Mouse (Mus musculus) brain, adult 2 months (tissue): ENCODE data around the gene Pou2f1.

ENCODE experiments used
- DNase-seq: peaks from one replicate; pipeline ENCODE4 v3.0.0; 2011; ENCODE audit warnings: low read depth, low spot score

Gene Pou2f1

GRCm38 (mm10) chr1:165882146-165882900, 120.2 kb downstream of the Pou2f1 start:
- DNase-seq = peak; percentile 29

DNA sequence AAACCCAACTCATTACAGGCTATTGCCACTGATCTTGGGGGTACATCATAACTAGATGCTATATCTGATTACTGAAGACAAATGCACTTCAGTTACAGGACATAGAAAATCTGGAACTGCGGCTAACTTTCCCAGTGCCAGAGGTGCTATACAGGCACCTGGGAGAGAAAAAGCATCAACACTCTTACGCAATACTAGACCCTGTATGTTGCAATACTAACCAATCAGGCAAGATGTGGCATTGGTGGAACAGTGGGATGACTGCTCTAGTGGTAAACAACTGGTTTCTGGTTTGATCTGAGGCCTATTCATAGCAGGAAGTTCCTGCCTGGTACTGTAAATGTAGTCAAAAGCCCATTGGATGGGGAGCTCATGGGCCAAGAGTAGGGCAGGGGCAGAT, 123.7 kb downstream of the Pou2f1 start:
- DNase-seq = no peak

- DNase-seq = peak; percentile 24
Observed at GRCm38 (mm10) chr1:165875520-165876284, 126.8 kb downstream of the Pou2f1 start.

GRCm38 (mm10) chr1:165874645-165875044, 127.8 kb downstream of the Pou2f1 start:
- peak; percentile 31 for DNase-seq

- no peak for DNase-seq
Observed at GRCm38 (mm10) chr1:165868659-165869058, 133.8 kb downstream of the Pou2f1 start.

- no peak for DNase-seq
Observed at GRCm38 (mm10) chr1:165866630-165867280, 135.7 kb downstream of the Pou2f1 start.

DNA sequence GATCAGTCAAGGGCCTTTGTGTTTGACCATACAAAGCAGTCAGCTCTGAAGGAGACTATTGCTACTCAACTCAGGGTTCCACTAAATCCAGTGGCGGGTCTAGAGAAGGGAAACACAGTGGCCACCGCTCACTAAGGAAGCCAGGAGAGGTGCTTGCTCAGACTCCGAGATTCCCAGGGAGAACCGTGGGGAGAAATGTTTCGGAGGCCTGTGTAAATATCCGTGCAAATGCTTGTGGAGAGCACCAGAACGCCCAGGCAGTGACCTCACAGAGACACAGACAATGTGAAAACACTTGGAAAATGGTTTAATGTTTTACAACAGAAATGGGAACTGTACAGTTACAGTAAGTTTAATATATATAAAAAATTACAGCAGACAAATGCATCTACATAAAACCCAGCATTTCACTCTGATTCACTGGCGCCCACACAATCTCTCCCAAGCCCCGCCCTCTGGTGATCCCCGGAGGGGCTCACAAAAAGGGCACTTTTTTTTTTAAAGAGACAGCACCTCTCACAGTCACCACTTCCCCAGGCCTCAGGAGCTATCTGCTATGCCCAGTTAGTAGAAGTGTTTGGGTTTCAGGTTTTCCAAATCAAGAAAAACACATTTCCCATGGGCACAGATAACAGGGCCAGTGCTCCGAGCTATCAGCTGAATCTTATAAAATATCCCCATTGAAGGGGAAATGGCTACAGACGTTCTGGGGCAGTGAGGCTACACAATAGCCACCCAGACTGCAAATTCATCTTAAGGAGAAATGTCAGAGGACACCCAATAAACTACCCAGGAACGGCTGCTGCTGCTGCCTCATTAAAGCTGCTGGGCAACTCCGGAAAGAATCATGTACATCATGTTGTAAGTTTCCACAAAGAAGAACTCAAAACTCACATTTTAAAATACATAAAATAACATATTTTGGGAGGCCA, 137.3 kb downstream of the Pou2f1 start:
- DNase-seq = no peak

GRCm38 (mm10) chr1:165862059-165862458, 140.4 kb downstream of the Pou2f1 start:
- no peak for DNase-seq

DNA sequence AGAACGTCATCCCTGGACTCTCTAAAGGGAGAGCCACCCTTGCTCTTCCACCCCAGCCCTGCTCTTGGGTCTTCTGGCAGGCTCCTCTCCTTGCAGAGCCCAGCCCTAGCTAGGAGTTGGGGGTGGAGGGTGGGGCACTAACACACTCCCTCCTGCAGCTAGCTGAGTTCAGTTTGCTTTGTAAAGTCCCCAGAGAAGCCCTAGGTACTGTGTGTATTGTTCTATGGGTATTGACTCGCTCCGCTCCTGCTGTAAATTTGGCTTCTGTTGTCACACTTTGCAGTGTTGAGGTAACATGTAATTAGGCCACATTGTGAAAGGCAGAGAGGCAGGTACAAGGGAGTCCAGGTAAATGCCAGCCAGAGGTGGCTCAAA, 141.3 kb downstream of the Pou2f1 start:
- DNase-seq = no peak

DNA sequence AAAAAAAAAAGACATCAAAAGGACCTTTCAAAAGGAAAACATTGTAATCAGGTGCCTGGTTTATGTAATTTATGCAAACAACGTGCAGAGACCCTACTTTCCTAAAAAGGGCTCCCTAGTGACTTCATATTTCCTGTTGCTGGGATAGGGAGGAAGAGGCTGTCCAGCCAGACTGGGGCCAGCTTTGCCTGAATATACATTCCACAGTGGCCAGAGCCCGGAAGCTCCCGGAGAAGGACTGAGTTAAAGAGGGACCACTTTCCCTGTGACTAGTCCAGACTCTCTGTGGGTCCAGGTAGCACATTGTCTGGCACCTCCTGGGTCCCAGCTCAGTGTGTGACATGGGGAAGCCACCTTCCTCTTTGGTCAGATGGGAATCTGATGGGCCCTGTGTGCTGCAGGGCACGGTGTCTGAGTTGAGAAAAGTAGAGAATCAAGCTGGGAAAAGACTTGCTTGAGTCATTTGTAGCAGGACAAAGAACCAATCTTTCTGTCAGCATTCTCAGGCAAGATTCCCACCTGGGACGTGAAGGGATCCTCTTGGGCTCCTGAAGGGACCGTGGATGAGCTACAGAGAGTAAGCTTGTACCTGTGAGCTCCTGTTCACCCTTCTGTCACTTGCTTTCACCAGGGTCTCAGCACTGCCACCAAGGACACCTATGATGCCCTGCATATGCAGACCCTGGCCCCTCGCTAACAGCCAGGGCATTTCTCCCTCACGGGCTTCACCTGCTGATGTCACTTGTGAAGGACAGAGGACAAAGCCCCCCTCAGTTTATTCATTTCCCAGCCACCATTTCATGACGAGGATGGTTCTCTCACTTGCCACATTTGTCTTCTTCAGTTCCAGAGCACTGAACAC, 141.9 kb downstream of the Pou2f1 start:
- DNase-seq = no peak

DNA sequence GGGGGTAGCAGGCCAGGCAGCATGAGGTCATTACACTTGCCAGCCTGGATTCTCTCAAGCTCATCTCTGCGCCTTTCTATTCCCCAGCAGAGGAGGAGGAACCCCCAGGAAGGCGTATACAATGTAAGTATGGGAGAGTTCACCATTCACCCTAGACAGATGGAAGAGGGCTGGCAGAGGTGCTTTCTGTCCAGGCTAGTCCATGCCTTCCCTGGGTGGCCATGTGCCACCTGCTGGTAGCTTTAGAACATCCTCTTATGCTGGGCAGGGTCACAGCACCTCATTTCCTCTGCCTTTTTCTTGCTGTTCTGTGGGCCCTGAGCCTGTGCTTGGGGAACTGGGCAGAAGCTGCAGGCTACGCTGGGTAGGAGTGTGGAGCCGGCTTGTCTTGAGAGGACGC, 144.1 kb downstream of the Pou2f1 start:
- no peak for DNase-seq

GRCm38 (mm10) chr1:165857279-165857678, 145.2 kb downstream of the Pou2f1 start:
- no peak for DNase-seq

DNA sequence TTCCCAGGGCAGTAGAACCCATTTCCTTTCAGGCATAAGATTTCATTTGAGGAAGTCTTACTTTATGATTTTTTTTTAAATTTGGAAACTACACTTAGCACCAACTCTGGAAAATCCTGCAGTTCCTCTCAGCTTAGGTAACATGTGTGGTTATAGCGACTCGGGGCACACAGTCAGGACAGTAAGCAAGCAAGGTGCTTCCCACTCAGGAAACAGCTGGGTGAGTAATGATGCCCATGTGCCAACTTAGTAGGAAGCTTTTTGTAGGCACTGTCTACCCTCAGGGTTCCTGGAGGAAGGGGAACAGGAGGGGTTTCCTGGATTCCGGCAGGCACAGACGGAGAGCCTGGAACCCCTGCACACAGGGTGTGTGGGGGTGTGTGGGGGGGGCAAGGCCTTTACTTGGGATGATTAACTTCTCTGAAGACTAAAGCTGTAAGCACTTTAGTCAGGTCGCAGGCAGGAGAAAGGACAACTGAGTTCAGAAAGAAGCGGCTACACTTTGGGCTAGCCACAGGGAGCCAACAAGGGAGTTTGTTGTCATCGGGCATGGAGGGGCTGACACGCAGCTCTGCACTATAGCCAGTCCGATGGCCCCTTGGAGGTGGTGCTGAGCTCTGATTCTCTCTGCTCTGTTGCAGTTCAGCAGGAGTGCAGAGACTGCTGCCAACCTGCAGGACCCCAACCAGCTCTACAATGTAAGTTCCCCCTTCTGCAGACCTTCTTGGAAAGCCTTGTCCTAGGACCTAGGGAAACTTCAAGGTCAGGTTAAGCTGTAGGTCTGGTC, 146.5 kb downstream of the Pou2f1 start:
- DNase-seq = no peak

- DNase-seq = peak; percentile 78
Observed at GRCm38 (mm10) chr1:165853729-165854420, 148.6 kb downstream of the Pou2f1 start.

- DNase-seq = no peak
Observed at GRCm38 (mm10) chr1:165853131-165853721, 149.3 kb downstream of the Pou2f1 start.

- no peak for DNase-seq
Observed at GRCm38 (mm10) chr1:165852131-165852530, 150.3 kb downstream of the Pou2f1 start.

- DNase-seq = no peak
Observed at GRCm38 (mm10) chr1:165849458-165850445, 152.7 kb downstream of the Pou2f1 start.
